Mouse (Mus musculus): ENCODE results near the gene Agtpbp1. TPM values are rescaled to one million over a fixed set of nuclear protein-coding genes. Genes with fewer than 3 reads are reported as not detected.

Gene Agtpbp1
- polyA plus RNA-seq, 1 experiment from 2014 or later = 10.4 TPM

- 90% methylated on average over 6 of the region's 6 CpGs for WGBS
- Histone ChIP-seq H3K27ac (replicated peaks) (no peak overlapping the region), H3K4me1 (peaks cover 5% of the 10 kb centered on the region; the same call in 1 of the 2 replicates), H3K9me3 (no peaks in the 10 kb centered on the region), H3K36me3 (replicated peaks) (no peaks in the 10 kb centered on the region), H3K4me3 (no peak overlapping the region), H3K27me3 (replicated peaks; ENCODE audit: low read depth, poor library complexity, severe bottlenecking) (no peaks in the 10 kb centered on the region)
- no peak for DNase-seq (ENCODE audit: low spot score)
Measured at GRCm38 (mm10) chr13:59519479-59519878, 65.5 kb downstream of the Agtpbp1 start.

GRCm38 (mm10) chr13:59518016-59518415 is 67.0 kb downstream of the Agtpbp1 start:
- no peaks in the 10 kb centered on the region for H3K9me3 ChIP-seq
- no peak overlapping the region for H3K4me3 ChIP-seq
- no peaks in the 10 kb centered on the region for H3K27me3 ChIP-seq (replicated peaks; ENCODE audit: low read depth, poor library complexity, severe bottlenecking)
- 0 out of 2 replicates have a peak, but pooled peaks cover 3% of the 10 kb centered on the region for H3K36me3 ChIP-seq (replicated peaks)
- 81% methylated on average over 4 of the region's 4 CpGs for WGBS
- peaks cover 5% of the 10 kb centered on the region; the same call in 1 of the 2 replicates for H3K4me1 ChIP-seq
- H3K27ac ChIP-seq (replicated peaks) = no peak overlapping the region
- no peak for DNase-seq (ENCODE audit: low spot score)

- no peak overlapping the region for H3K4me3 ChIP-seq
- peaks cover 5% of the 10 kb centered on the region; the same call in 1 of the 2 replicates for H3K4me1 ChIP-seq
- no peaks in the 10 kb centered on the region for H3K27me3 ChIP-seq (replicated peaks; ENCODE audit: low read depth, poor library complexity, severe bottlenecking)
- peaks cover 14% of the 10 kb centered on the region; the same call in 1 of the 2 replicates for H3K36me3 ChIP-seq (replicated peaks)
- 17% methylated on average over 7 of the region's 7 CpGs for WGBS
- peak; percentile 59 for DNase-seq (ENCODE audit: low spot score)
- H3K27ac ChIP-seq (replicated peaks) = no peak overlapping the region
- H3K9me3 ChIP-seq = no peaks in the 10 kb centered on the region
Measured at GRCm38 (mm10) chr13:59515074-59515473, 70.0 kb downstream of the Agtpbp1 start.

- Histone ChIP-seq H3K27ac (replicated peaks) (no peak overlapping the region), H3K4me1 (no peaks in the 10 kb centered on the region), H3K27me3 (replicated peaks; ENCODE audit: low read depth, poor library complexity, severe bottlenecking) (no peaks in the 10 kb centered on the region), H3K9me3 (no peaks in the 10 kb centered on the region), H3K4me3 (no peak overlapping the region), H3K36me3 (replicated peaks) (peaks cover 14% of the 10 kb centered on the region; the same call in 1 of the 2 replicates)
- 67% methylated on average over 10 of the region's 10 CpGs for WGBS
- no peak for DNase-seq (ENCODE audit: low spot score)
Measured at GRCm38 (mm10) chr13:59509644-59510366, 75.2 kb downstream of the Agtpbp1 start.

- H3K4me1 ChIP-seq = no peaks in the 10 kb centered on the region
- no peaks in the 10 kb centered on the region for H3K27me3 ChIP-seq (replicated peaks; ENCODE audit: low read depth, poor library complexity, severe bottlenecking)
- H3K36me3 ChIP-seq (replicated peaks) = peaks cover 13% of the 10 kb centered on the region; the same call in 1 of the 2 replicates
- no peak for DNase-seq (ENCODE audit: low spot score)
- H3K27ac ChIP-seq (replicated peaks) = no peak overlapping the region
- no peak overlapping the region for H3K4me3 ChIP-seq
- H3K9me3 ChIP-seq = no peaks in the 10 kb centered on the region
- 73% methylated on average over 4 of the region's 4 CpGs for WGBS
Measured at GRCm38 (mm10) chr13:59508584-59508983, 76.4 kb downstream of the Agtpbp1 start.

- Histone ChIP-seq H3K27me3 (replicated peaks; ENCODE audit: low read depth, poor library complexity, severe bottlenecking) (no peaks in the 10 kb centered on the region), H3K9me3 (no peaks in the 10 kb centered on the region), H3K4me1 (no peaks in the 10 kb centered on the region), H3K36me3 (replicated peaks) (no peaks in the 10 kb centered on the region), H3K4me3 (no peak overlapping the region), H3K27ac (replicated peaks) (no peak overlapping the region)
- DNase-seq (ENCODE audit: low spot score) = no peak
- 80% methylated on average over 1 of the region's 1 CpGs for WGBS
Measured at GRCm38 (mm10) chr13:59506450-59506849, 78.6 kb downstream of the Agtpbp1 start.

- H3K27ac ChIP-seq (replicated peaks) = no peak overlapping the region
- no peaks in the 10 kb centered on the region for H3K9me3 ChIP-seq
- no peaks in the 10 kb centered on the region for H3K4me1 ChIP-seq
- H3K27me3 ChIP-seq (replicated peaks; ENCODE audit: low read depth, poor library complexity, severe bottlenecking) = no peaks in the 10 kb centered on the region
- no peak for DNase-seq (ENCODE audit: low spot score)
- WGBS = 81% methylated on average over 4 of the region's 4 CpGs
- H3K4me3 ChIP-seq = no peak overlapping the region
- no peaks in the 10 kb centered on the region; the same call in 1 of the 2 replicates for H3K36me3 ChIP-seq (replicated peaks)
Measured at GRCm38 (mm10) chr13:59505867-59506266, 79.2 kb downstream of the Agtpbp1 start.

- no peak for DNase-seq (ENCODE audit: low spot score)
- 83% methylated on average over 4 of the region's 4 CpGs for WGBS
- Histone ChIP-seq H3K4me1 (no peaks in the 10 kb centered on the region), H3K9me3 (no peaks in the 10 kb centered on the region), H3K4me3 (no peak overlapping the region), H3K27me3 (replicated peaks; ENCODE audit: low read depth, poor library complexity, severe bottlenecking) (no peaks in the 10 kb centered on the region), H3K36me3 (replicated peaks) (peaks cover 9% of the 10 kb centered on the region), H3K27ac (replicated peaks) (no peak overlapping the region)
Measured at GRCm38 (mm10) chr13:59503581-59503980, 81.4 kb downstream of the Agtpbp1 start.

GRCm38 (mm10) chr13:59499831-59500230 is 85.2 kb downstream of the Agtpbp1 start:
- Histone ChIP-seq H3K9me3 (no peaks in the 10 kb centered on the region), H3K27me3 (replicated peaks; ENCODE audit: low read depth, poor library complexity, severe bottlenecking) (no peaks in the 10 kb centered on the region), H3K27ac (replicated peaks) (no peak overlapping the region), H3K36me3 (replicated peaks) (peaks cover 14% of the 10 kb centered on the region), H3K4me1 (peaks cover 15% of the 10 kb centered on the region), H3K4me3 (no peak overlapping the region)
- 91% methylated on average over 6 of the region's 6 CpGs for WGBS
- no peak for DNase-seq (ENCODE audit: low spot score)

- H3K9me3 ChIP-seq = no peaks in the 10 kb centered on the region
- no peak overlapping the region for H3K27ac ChIP-seq (replicated peaks)
- no peak for DNase-seq (ENCODE audit: low spot score)
- no peak overlapping the region for H3K4me3 ChIP-seq
- no peaks in the 10 kb centered on the region for H3K27me3 ChIP-seq (replicated peaks; ENCODE audit: low read depth, poor library complexity, severe bottlenecking)
- 90% methylated on average over 2 of the region's 2 CpGs for WGBS
- H3K36me3 ChIP-seq (replicated peaks) = peaks cover 18% of the 10 kb centered on the region
- peaks cover 17% of the 10 kb centered on the region for H3K4me1 ChIP-seq
Measured at GRCm38 (mm10) chr13:59499374-59499773, 85.7 kb downstream of the Agtpbp1 start.

GRCm38 (mm10) chr13:59498191-59498590 is 86.8 kb downstream of the Agtpbp1 start:
- Histone ChIP-seq H3K36me3 (replicated peaks) (peaks cover 23% of the 10 kb centered on the region), H3K27ac (replicated peaks) (no peak overlapping the region), H3K4me3 (no peak overlapping the region), H3K4me1 (peaks cover 17% of the 10 kb centered on the region), H3K9me3 (no peaks in the 10 kb centered on the region), H3K27me3 (replicated peaks; ENCODE audit: low read depth, poor library complexity, severe bottlenecking) (no peaks in the 10 kb centered on the region)
- DNase-seq (ENCODE audit: low spot score) = no peak
- 83% methylated on average over 5 of the region's 5 CpGs for WGBS

GRCm38 (mm10) chr13:59495839-59496238 is 89.2 kb downstream of the Agtpbp1 start:
- DNase-seq (ENCODE audit: low spot score) = peak; percentile 50
- H3K4me1 ChIP-seq = peaks cover 17% of the 10 kb centered on the region
- no peak overlapping the region for H3K4me3 ChIP-seq
- H3K27ac ChIP-seq (replicated peaks) = peak overlapping the region; percentile 70
- 14% methylated on average over 8 of the region's 8 CpGs for WGBS
- no peaks in the 10 kb centered on the region for H3K27me3 ChIP-seq (replicated peaks; ENCODE audit: low read depth, poor library complexity, severe bottlenecking)
- H3K9me3 ChIP-seq = no peaks in the 10 kb centered on the region
- peaks cover 23% of the 10 kb centered on the region for H3K36me3 ChIP-seq (replicated peaks)

GRCm38 (mm10) chr13:59494619-59495262 is 90.3 kb downstream of the Agtpbp1 start:
- 0 out of 2 replicates have a peak overlapping the region, but pooled peaks have one; percentile 12 for H3K27ac ChIP-seq (replicated peaks)
- no peak for DNase-seq (ENCODE audit: low spot score)
- peaks cover 17% of the 10 kb centered on the region for H3K4me1 ChIP-seq
- H3K4me3 ChIP-seq = no peak overlapping the region
- WGBS = 81% methylated on average over 5 of the region's 5 CpGs
- no peaks in the 10 kb centered on the region for H3K27me3 ChIP-seq (replicated peaks; ENCODE audit: low read depth, poor library complexity, severe bottlenecking)
- H3K9me3 ChIP-seq = no peaks in the 10 kb centered on the region
- peaks cover 17% of the 10 kb centered on the region for H3K36me3 ChIP-seq (replicated peaks)

Data from embryonic facial prominence, embryonic 10.5 days (tissue).